Mouse (Mus musculus): Measurements from ENCODE around the gene Reg3d. TPM values are rescaled to one million over a fixed set of nuclear protein-coding genes. Genes with fewer than 3 reads are reported as not detected.

Reg3d gene
- polyA plus RNA-seq, 1 experiment from 2014 or later = not detected

DNA sequence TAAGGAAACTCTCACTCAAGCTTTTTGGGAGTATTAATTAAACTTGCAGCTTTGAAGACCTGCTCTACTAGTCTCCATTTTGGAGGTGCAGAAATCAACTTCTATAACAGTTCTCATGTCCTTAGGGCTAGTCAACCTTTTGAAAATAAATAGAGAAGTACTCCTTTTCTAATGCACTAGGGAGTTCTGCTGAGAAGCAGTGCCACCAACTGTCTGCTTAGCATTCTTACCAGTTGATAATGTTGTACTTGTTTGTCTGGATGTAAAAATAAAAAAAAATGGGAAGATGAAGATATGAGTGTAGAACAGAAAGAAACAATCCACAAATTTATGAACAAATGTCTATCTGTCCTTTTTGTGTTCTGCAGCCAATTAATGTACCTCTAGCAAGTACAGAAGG lies 50.9 kb downstream of the Reg3d start:
- Histone ChIP-seq H3K27me3 (no peaks in the 10 kb centered on the region), H3K36me3 (no peaks in the 10 kb centered on the region), H3K27ac (no peak overlapping the region), H3K9ac (replicated peaks) (no peak overlapping the region), H3K4me3 (replicated peaks) (no peak overlapping the region), H3K4me1 (replicated peaks) (0 out of 2 replicates have a peak, but pooled peaks cover 3% of the 10 kb centered on the region), H3K9me3 (no peaks in the 10 kb centered on the region), H3K4me2 (replicated peaks) (no peak overlapping the region)
- no peak for ATAC-seq

Other genes with a start within 250 kb of the Reg3d start
- gene Reg3b, start 8.2 kb downstream of the Reg3d start, polyA plus RNA-seq (2015; fragmentation: Nextera tagmentation; extraction: Ambion mirVana) = not detected in 2 replicates
- gene Reg3a, start 1.8 kb upstream of the Reg3d start, polyA plus RNA-seq (2015; fragmentation: Nextera tagmentation; extraction: Ambion mirVana) = not detected in 2 replicates
- not detected in 2 replicates for gene Reg2, start 16.8 kb upstream of the Reg3d start, polyA plus RNA-seq (2015; fragmentation: Nextera tagmentation; extraction: Ambion mirVana)
- gene Reg1, start 43.8 kb upstream of the Reg3d start, polyA plus RNA-seq (2015; fragmentation: Nextera tagmentation; extraction: Ambion mirVana) = not detected in 2 replicates
- not detected in 2 replicates for gene Reg3g, start 90.0 kb upstream of the Reg3d start, polyA plus RNA-seq (2015; fragmentation: Nextera tagmentation; extraction: Ambion mirVana)